Mouse (Mus musculus) liver (tissue): ENCODE data around the gene Slc25a12.

Experiments
- DNase-seq: peaks from one replicate; pipeline ENCODE4 v3.0.0-alpha.2; 2020; ENCODE audit warnings: mixed read lengths

Slc25a12 gene

DNA sequence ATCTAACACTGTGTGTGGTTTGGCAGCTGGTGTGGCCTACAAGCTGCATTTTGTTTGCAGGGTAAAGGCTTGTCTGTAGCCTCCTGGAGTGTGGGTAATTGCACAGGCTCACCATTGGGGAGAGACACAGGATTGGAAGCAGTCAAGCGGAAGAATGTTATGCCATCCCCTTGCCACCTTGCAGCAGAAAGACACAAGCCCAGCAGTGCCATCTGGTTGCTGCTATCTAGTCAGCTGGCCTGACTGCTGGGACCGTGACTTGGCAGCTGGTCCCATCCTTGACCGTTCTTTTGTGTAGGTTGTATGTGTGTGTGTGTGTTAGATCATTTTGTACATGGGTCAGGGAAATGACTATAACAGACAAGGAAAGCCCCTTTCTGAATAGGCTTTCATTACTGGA lies 122.1 kb downstream of the Slc25a12 start:
- no peak for DNase-seq

DNA sequence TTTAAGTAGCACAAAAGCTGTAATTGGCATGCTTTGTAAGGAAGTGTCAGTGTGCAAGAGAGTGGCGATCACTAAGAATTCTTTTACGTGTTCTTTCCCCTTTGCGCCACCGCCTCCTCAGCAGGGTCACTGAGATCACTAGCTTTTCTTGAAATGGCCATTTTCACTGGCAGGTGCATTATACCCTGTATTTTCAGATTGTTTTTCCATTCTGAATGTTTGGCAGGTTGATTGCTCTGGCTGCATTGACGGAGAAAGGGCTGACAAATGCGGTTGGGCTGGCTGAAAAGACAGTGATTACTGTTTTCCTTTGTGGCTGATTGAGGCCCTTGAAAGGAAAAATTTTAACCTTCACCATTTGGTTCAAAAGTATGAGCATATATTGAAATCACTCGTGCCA lies 122.7 kb downstream of the Slc25a12 start:
- DNase-seq, result no peak

DNA sequence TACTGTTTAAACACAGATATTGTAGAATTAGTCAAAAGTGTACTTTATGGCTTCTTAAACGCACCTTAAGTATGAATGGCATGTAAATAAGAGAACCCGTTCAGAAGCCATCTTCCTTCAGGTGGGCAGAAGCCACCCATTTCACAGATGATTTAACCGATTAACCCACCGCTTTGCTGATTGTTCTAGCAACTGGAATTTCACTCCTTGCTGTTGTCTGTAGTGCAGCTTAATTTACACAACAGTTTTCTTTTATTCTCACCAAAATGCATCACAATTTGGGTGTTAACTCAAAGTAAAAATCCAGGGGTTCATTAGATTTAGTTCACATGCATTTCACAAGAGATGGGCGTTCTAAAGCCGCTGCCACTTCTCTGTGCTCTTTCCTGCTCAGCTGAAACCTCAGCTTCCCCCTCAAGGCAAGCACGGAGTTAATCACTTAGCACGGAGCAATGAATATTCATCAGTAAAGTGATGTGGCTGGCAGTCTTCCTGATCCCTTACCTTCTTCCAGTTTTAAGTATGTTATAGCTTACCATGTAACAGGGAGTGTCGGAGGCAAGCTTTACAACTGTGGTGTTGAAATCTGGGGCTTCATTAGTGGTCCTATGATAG lies 124.4 kb downstream of the Slc25a12 start:
- DNase-seq, result no peak

DNA sequence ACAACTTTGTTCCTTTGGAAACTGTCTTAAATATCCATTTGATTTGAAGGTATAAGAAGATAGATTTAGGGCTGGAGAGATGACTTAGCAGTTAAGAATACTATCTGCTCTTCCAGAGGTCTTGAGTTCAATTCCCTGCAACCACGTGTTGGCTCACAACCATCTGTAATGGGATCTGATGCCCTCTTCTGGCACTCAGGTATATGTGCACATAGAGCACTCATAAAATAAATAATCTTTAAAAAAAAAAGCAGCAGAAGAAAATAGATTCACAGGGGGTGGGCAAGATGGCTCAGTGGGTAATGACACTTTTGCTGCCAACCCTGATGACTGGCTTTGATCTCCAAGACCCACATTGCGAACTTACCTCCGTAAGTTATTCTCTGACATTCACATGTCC lies 125.4 kb downstream of the Slc25a12 start:
- DNase-seq, result no peak

DNA sequence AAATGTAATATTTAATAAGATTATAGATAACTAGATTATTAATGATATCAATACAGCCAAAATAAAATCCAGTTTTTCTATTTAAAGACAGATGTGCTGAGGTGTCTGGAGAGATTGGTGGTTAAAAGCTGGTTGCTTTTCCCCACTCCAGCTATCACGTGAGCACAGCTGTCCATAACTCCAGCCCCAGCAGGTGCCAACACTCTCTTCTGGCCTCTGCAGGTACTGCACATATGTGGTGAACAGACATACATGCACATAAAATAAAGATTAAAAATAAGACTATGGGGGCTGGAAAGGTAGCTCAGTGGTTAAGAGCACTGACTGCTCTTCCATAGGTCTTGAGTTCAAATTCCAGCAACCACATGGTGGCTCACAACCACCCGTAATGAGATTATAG lies 126.0 kb downstream of the Slc25a12 start:
- no peak for DNase-seq

GRCm38 (mm10) chr2:71236009-71236408 lies 131.5 kb downstream of the Slc25a12 start:
- peak; percentile 41 for DNase-seq

DNA sequence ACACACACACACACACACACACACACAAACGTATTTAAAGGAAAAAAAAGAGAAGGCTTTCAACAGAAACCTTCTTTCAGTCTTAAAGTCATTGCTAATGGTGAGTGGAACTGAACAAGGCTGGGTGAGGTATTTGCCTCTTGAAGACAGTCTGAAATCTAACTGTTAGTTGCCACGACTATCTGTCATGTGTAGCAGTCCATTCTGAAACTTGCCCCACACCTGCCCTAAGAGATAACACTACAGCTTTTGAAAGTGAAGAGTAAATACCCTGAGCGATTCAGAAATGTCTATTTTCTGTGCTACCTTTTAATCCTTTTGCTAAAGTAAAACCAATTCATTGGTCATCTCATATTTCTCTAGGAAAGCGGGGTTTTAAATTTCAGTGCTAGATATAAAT lies 132.1 kb downstream of the Slc25a12 start:
- peak; percentile 10 for DNase-seq

DNA sequence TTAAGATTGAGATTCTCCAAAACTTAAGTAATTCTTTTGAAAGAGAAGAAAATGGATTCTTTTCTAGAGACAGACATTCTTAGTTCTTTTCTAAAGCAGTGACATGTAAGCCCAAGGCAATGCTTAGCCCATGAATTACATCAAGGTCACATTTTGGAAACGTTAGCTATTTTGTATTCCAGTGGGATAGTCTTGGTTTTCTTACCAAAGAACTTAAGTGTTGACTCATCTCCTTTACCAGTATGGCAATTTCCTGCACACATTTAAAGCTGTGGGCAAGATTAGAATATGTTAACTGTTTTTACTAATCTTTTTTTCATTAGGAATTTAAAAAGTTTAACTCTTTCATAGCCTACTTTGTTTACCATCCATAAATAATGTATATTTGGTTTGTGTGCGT lies 134.6 kb downstream of the Slc25a12 start:
- no peak for DNase-seq

DNA sequence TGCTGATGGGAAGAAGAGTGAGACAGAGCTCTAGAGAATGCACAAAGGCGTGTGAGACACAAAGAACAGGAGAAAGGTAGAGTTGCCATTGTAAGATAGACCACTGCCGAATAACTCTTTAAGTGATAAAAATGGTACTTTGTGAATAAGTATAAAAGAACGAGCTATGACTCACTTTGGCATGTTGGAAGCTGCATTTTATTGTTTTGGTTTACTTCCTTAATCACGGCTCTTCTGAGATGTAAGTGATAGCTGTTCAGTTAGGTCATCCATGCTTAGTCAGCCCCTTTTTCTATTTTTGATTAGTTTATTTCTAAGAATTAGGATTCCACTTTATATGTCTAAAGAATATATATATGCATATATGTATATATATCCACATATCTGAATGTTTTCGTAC lies 135.6 kb downstream of the Slc25a12 start:
- DNase-seq, result no peak

DNA sequence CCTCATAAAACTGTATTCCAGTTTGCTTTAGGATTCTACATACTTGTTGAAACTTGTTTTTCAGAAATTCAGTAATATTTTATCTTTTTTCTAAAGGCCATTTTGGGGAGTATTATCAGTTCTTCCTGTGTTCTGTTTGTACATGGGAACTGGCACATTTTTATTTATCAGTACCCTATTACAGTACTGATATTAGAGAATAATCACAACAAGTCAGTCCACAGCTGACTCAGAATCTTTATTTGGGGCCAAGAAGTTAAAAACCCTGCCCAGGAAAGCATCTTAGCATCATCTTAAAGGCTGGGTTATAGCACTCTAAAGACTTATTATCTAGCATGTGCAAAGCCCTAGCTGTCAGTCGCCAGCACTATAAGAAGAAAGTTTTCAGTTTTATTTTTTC lies 137.9 kb downstream of the Slc25a12 start:
- DNase-seq, result no peak

- no peak for DNase-seq
Measured at GRCm38 (mm10) chr2:71227398-71227797, 140.2 kb downstream of the Slc25a12 start.
